Mouse (Mus musculus) liver, embryonic 14.5 days (tissue): ENCODE measurements at regions not wholly inside any gene's neighbourhood (a gene's known extent, or its start where the extent isn't known, plus 50 kb on each side); places are given as distances from the start of the nearest gene placed in this dataset.

Source experiments
- ATAC-seq: fragments of 200-750 bp; cut with Nextera tagmentation; 2 replicates; pipeline ENCODE4 v1.8.0; 2017; ENCODE audit warnings: moderate number of reproducible peaks, mild to moderate bottlenecking, moderate library complexity; ENCODE audit not compliant: insufficient read depth
- DNase-seq, 3 experiments: peaks; one replicate each; pipeline ENCODE4 v3.0.0-alpha.2; 2012 to 2013; ENCODE audit warnings: low read depth in 3 of 3, low spot score in 3 of 3
- H3K27ac ChIP-seq: fragments of 300-500 bp; sonication (generic); 2 replicates; pipeline ENCODE4 v1.5.1; 2014; ENCODE audit warnings: moderate library complexity, mild to moderate bottlenecking, control low read depth, inconsistent platforms
- H3K27me3 ChIP-seq: fragments of 300-500 bp; sonication (generic); 2 replicates; pipeline ENCODE4 v1.6.1; 2014; ENCODE audit warnings: mild to moderate bottlenecking, low read length, moderate library complexity; ENCODE audit not compliant: control insufficient read depth, insufficient read depth
- H3K36me3 ChIP-seq: fragments of 300-500 bp; sonication (generic); replicated peaks from 2 replicates; pipeline ENCODE4 v1.6.1; 2014; ENCODE audit warnings: low read depth; ENCODE audit not compliant: control insufficient read depth, insufficient read depth
- H3K4me1 ChIP-seq, 2 experiments: fragments of 200-500 bp in 1 of 2; fragments of 300-500 bp in 1 of 2; sonication (generic) in 1 of 2; replicated peaks; 2 replicates each; pipeline ENCODE4 v1.6.1; 2012 to 2014; ENCODE audit warnings: antibody characterized with exemption in 1 of 2, inconsistent platforms in 1 of 2, low read length in 1 of 2; ENCODE audit not compliant: control insufficient read depth in 2 of 2, insufficient read depth in 2 of 2
- H3K4me2 ChIP-seq: fragments of 300-500 bp; sonication (generic); 2 replicates; pipeline ENCODE4 v1.6.1; 2014; ENCODE audit warnings: low read depth, mild to moderate bottlenecking, control low read depth, moderate library complexity
- H3K4me3 ChIP-seq, 2 experiments: fragments of 200-500 bp in 1 of 2; fragments of 300-500 bp in 1 of 2; sonication (generic) in 1 of 2; 2 replicates each; pipeline ENCODE4 v1.5.1; 2012 to 2014; ENCODE audit warnings: low read depth in 2 of 2, low read length in 2 of 2, mild to moderate bottlenecking in 2 of 2, control low read depth in 1 of 2, inconsistent platforms in 1 of 2, moderate library complexity in 1 of 2; ENCODE audit not compliant: insufficient read depth in 1 of 2
- H3K9ac ChIP-seq: fragments of 300-500 bp; sonication (generic); replicated peaks from 2 replicates; pipeline ENCODE4 v1.6.1; 2014; ENCODE audit warnings: mild to moderate bottlenecking, control low read depth, moderate library complexity
- H3K9me3 ChIP-seq: fragments of 300-500 bp; sonication (generic); 2 replicates; pipeline ENCODE4 v1.6.1; 2016; ENCODE audit warnings: low read length, mixed read lengths; ENCODE audit not compliant: control insufficient read depth
- CTCF ChIP-seq: IDR thresholded peaks from 2 replicates; pipeline ENCODE4 v1.5.1; 2016; ENCODE audit warnings: antibody characterized with exemption, low read depth, control low read depth
- EP300 ChIP-seq: IDR thresholded peaks from 2 replicates; pipeline ENCODE4 v1.6.1; 2016; ENCODE audit warnings: antibody characterized with exemption, low read depth
- WGBS: fragments of 180-500 bp; shearing (Covaris S2); extraction: QIAGEN DNeasy Blood & Tissue Kit; methylation state at CpG from one replicate; pipeline ENCODE4 v1.1.7; 2014; ENCODE audit not compliant: insufficient replicate concordance; 5-methylcytosine and 5-hydroxymethylcytosine counted together

- H3K4me3 ChIP-seq, result no peak overlapping the region
- TF ChIP-seq CTCF (no peak), EP300 (no peak)
- H3K36me3 ChIP-seq, result no peaks in the 10 kb centered on the region
- WGBS, result 55% methylated on average over 4 of the region's 4 CpGs
- H3K4me1 ChIP-seq, result peaks cover 0 to 13% of the 10 kb centered on the region in 2 experiments; a peak in 2 of 4 replicates
- H3K9ac ChIP-seq, result no peak overlapping the region
- H3K9me3 ChIP-seq, result no peaks in the 10 kb centered on the region
- DNase-seq (no peak), ATAC-seq (no peak)
- no peaks in the 10 kb centered on the region for H3K27me3 ChIP-seq
- no peak overlapping the region for H3K27ac ChIP-seq
- H3K4me2 ChIP-seq, result no peak overlapping the region
Observed at GRCm38 (mm10) chr13:53924433-53924832, 131.1 kb downstream of the Drd1 start.

- DNase-seq, result no peak
Observed at GRCm38 (mm10) chr13:53923721-53924374, 131.7 kb downstream of the Drd1 start.

GRCm38 (mm10) chr13:53921796-53922195 is 133.7 kb downstream of the Drd1 start:
- no peak overlapping the region for H3K27ac ChIP-seq
- DNase-seq, result no peak
- TF ChIP-seq CTCF (no peak), EP300 (no peak)
- no peak overlapping the region for H3K9ac ChIP-seq
- no peak overlapping the region for H3K4me2 ChIP-seq
- no peak for ATAC-seq
- 50% methylated on average over 5 of the region's 5 CpGs for WGBS
- no peaks in the 10 kb centered on the region for H3K9me3 ChIP-seq
- H3K4me1 ChIP-seq, result peaks cover 0 to 14% of the 10 kb centered on the region in 2 experiments; a peak in 2 of 4 replicates
- no peaks in the 10 kb centered on the region for H3K27me3 ChIP-seq
- H3K4me3 ChIP-seq, result no peak overlapping the region
- no peaks in the 10 kb centered on the region for H3K36me3 ChIP-seq

More at GRCm38 (mm10) chr13:53923721-53924374, 131.7 kb downstream of the Drd1 start:
- Histone ChIP-seq H3K27me3 (no peaks in the 10 kb centered on the region), H3K4me3 (no peak overlapping the region), H3K4me2 (no peak overlapping the region), H3K27ac (no peak overlapping the region), H3K36me3 (no peaks in the 10 kb centered on the region), H3K9ac (no peak overlapping the region), H3K9me3 (no peaks in the 10 kb centered on the region), H3K4me1 (peaks cover 0 to 14% of the 10 kb centered on the region in 2 experiments; a peak in 2 of 4 replicates)
- no peak for TF ChIP-seq CTCF
- TF ChIP-seq EP300, result no peak
- WGBS, result 78% methylated on average over 7 of the region's 7 CpGs
- no peak for ATAC-seq

- ATAC-seq (peak; percentile 23; the same call in 1 of the 2 replicates), DNase-seq (no peak)
- H3K36me3 ChIP-seq, result no peaks in the 10 kb centered on the region
- H3K4me2 ChIP-seq, result no peak overlapping the region
- TF ChIP-seq CTCF (no peak), EP300 (no peak)
- H3K4me1 ChIP-seq, result peaks cover 0 to 10% of the 10 kb centered on the region in 2 experiments; a peak in 2 of 4 replicates
- 4% methylated on average over 5 of the region's 5 CpGs for WGBS
- no peaks in the 10 kb centered on the region for H3K27me3 ChIP-seq
- H3K27ac ChIP-seq, result no peak overlapping the region
- no peak overlapping the region for H3K4me3 ChIP-seq
- H3K9ac ChIP-seq, result no peak overlapping the region
- H3K9me3 ChIP-seq, result no peaks in the 10 kb centered on the region
Observed at GRCm38 (mm10) chr13:53919851-53920381, 135.6 kb downstream of the Drd1 start.

- DNase-seq (no peak), ATAC-seq (no peak)
- H3K9ac ChIP-seq, result no peak overlapping the region
- no peak overlapping the region for H3K4me3 ChIP-seq
- no peaks in the 10 kb centered on the region for H3K27me3 ChIP-seq
- peaks cover 0 to 8% of the 10 kb centered on the region in 2 experiments; a peak in 2 of 4 replicates for H3K4me1 ChIP-seq
- no peaks in the 10 kb centered on the region for H3K9me3 ChIP-seq
- 63% methylated on average over 8 of the region's 8 CpGs for WGBS
- H3K36me3 ChIP-seq, result no peaks in the 10 kb centered on the region
- TF ChIP-seq CTCF (no peak), EP300 (no peak)
- no peak overlapping the region for H3K27ac ChIP-seq
- no peak overlapping the region for H3K4me2 ChIP-seq
Observed at GRCm38 (mm10) chr13:53915456-53915855, 140.0 kb downstream of the Drd1 start.
